Mouse (Mus musculus) heart, postnatal 0 days (tissue): Measurements from ENCODE around the gene Gm4952.

ENCODE experiments used
- CTCF ChIP-seq: IDR thresholded peaks from 2 replicates; pipeline ENCODE4 v1.5.1; 2016; ENCODE audit warnings: antibody characterized with exemption, control low read depth, low read depth
- EP300 ChIP-seq: IDR thresholded peaks from 2 replicates; pipeline ENCODE4 v1.6.1; 2016; ENCODE audit warnings: antibody characterized with exemption, low read depth

DNA sequence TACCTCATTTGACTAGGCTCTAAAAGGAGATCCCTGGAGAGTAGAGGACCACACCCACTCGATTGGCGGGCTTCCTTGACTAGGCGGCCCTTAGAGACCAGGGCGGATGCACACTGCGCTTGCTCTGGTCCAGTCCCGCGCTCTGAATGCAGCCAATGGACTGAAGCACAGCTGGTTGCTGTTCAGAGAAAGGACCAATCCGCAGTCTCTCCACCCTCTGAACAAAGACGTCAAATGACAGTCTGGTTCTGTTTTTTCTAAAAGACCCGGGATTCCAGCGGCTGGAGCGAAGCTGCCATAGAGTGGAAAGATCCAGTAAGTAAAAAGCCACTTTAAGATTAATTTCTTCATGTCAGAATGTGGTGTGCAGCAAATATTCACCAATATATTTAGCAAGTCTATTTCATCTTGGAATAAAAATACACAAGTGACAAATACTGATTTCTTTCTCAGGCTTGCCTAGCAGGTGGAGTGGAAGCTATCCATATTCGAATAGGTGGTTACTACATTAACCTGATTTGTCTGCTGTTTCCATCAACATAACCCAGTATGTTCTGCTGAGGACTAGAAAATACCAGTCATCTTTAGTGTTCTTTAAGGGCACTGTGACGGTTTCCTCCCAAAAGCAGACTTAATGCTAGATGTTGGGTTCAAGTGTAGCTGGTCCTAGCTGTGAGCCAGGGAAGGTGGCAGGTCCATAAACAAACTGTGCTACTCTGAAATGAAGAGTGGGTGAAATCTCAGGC lies 26.3 kb upstream of the Gm4952 start:
- TF ChIP-seq CTCF (no peak), EP300 (no peak)
